Mouse (Mus musculus): ENCODE measurements around the gene Ndel1. TPM values are rescaled to one million over a fixed set of nuclear protein-coding genes. Genes with fewer than 3 reads are reported as not detected.

The Ndel1 gene
- polyA plus RNA-seq, 1 experiment from 2014 or later, result 96.9 TPM

DNA sequence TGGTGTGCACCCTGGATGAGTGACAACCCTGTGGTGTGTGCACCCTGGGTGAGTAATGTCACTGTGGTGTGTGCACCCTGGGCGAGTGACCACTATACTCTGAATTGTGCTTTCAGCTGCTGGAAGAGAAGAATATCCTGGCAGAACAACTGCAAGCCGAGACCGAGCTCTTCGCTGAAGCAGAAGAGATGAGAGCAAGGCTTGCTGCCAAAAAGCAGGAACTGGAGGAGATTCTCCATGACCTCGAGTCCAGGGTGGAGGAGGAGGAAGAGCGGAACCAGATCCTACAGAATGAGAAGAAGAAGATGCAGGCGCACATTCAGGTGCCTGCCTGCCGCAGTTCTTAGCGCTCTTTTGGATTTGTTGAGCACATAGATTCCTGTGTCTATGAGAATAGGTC is 84.4 kb downstream of the Ndel1 start:
- 91% methylated on average over 9 of the region's 9 CpGs for WGBS
- ATAC-seq (ENCODE audit: low read depth), result no peak
- Histone ChIP-seq H3K4me1 (replicated peaks) (no peaks in the 10 kb centered on the region), H3K4me3 (no peak overlapping the region), H3K9me3 (no peaks in the 10 kb centered on the region), H3K27ac (replicated peaks) (no peak overlapping the region), H3K9ac (no peak overlapping the region), H3K36me3 (peaks cover 96% of the 10 kb centered on the region), H3K27me3 (no peaks in the 10 kb centered on the region), H3K4me2 (no peak overlapping the region)

DNA sequence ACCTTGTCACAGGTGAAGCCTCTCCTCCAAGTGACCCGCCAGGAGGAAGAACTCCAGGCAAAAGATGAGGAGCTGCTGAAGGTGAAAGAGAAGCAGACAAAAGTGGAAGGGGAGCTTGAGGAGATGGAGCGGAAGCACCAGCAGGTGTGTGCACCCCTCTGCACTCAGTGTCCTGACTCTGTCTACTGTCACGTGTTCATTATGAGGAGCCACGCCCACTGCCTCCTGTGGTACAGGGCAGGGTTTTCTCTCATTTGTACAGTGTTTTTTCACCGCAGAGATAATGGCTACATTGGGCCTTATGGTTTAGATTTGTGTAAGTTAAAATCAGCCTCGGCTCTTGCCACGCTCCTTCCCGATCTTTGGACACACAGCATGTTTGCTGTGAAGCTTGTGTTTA is 85.8 kb downstream of the Ndel1 start:
- Histone ChIP-seq H3K4me1 (replicated peaks) (no peaks in the 10 kb centered on the region), H3K9ac (no peak overlapping the region), H3K4me3 (no peak overlapping the region), H3K27ac (replicated peaks) (no peak overlapping the region), H3K27me3 (no peaks in the 10 kb centered on the region), H3K4me2 (no peak overlapping the region), H3K9me3 (no peaks in the 10 kb centered on the region), H3K36me3 (peaks cover 97% of the 10 kb centered on the region)
- WGBS, result 89% methylated on average over 8 of the region's 8 CpGs
- ATAC-seq (ENCODE audit: low read depth), result no peak

DNA sequence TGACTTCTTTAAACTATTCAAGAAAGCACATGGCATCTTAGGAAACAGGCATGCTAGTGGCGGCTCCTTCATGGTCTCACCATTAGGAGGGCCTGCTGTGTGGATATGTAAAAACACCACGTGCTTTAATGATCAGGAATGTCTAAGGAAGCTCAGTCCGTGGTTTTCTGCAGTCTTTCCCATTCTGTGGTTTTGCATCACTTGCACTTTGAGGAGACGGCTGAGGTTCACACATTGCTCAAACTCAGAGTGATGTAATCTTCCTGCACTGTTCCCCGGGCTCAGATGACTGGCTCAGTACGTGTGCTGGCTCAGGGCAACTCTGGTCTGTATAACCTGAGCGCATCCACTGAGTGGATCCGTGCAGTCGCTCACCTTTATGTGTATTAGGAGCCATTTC is 89.3 kb downstream of the Ndel1 start:
- H3K9me3 ChIP-seq, result no peaks in the 10 kb centered on the region
- no peak overlapping the region for H3K27ac ChIP-seq (replicated peaks)
- no peak overlapping the region for H3K9ac ChIP-seq
- H3K4me2 ChIP-seq, result no peak overlapping the region
- H3K4me3 ChIP-seq, result no peak overlapping the region
- no peak for ATAC-seq (ENCODE audit: low read depth)
- peaks cover 78% of the 10 kb centered on the region for H3K36me3 ChIP-seq
- H3K27me3 ChIP-seq, result no peaks in the 10 kb centered on the region
- 91% methylated on average over 9 of the region's 9 CpGs for WGBS
- peaks cover 8% of the 10 kb centered on the region; the same call in 1 of the 2 replicates for H3K4me1 ChIP-seq (replicated peaks)

DNA sequence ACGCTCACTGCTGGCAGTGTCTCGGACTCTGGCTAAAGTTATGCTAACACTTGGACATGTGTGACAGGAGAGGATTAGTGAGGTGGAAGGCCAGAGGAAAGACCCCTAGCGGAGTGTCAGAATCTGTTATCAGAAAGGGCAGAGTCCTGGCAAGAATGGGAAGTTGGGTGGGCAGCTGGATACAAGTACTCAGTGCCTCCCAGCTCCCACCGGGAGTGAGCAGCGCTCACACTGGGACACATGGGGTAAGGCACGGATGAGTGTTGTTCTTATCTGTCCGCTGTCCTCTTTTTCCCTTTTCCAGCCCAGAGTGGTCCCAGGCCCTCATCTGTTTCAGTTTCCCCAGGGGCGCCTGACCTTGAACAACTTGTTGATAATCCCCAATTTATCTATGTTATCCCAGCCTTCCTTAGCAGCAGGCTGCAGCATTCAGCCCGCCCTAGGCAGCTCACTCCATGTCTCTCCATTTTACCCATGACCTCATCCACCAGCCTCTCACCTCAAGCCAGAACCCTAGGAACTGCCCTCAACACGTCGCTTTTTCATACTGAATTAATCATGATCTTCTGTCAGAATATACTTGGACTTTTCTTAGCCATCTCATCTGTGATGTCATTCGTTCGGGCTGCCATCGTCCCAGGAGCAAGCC is 91.1 kb downstream of the Ndel1 start:
- Histone ChIP-seq H3K4me2 (no peak overlapping the region), H3K9ac (no peak overlapping the region), H3K36me3 (peaks cover 80% of the 10 kb centered on the region), H3K9me3 (no peaks in the 10 kb centered on the region), H3K4me1 (replicated peaks) (peaks cover 8% of the 10 kb centered on the region; the same call in 1 of the 2 replicates), H3K27me3 (no peaks in the 10 kb centered on the region), H3K27ac (replicated peaks) (no peak overlapping the region), H3K4me3 (no peak overlapping the region)
- WGBS, result 89% methylated on average over 14 of the region's 14 CpGs
- no peak for ATAC-seq (ENCODE audit: low read depth)

DNA sequence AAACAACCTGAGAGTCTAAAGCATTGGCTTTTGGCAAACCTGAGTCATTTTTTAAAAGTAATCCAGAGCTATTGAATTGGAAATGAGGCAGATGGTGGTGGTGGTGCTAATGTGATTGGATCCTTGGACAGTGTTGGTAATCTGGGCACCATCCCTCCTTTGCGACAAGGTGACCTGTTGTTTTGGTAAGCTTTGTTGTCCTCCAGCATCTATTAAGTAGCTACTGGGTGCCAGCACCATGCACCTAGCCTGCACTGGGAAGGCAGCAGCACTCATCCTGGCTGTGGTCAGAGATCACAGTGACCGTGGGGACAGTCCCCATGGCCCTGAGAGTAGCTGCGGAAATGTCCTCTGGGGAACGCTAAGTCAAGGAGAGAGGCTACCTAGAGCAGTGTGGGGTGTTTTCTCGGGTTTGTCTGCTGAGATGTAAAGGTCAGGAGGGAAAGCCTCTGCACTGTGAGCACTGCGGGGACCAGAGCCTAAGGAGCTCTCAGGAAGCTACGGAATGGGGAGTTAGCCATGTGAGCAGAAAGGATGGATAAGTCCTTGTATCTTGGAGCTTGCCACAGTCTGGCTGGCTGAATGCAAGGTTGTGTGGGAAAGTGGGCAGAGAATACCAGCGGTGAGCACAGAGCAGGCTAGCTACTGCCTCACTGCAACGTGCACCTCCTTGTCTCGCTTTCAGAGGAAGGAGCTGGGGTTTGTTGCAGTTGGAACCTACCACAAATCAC is 91.8 kb downstream of the Ndel1 start:
- 81% methylated on average over 10 of the region's 10 CpGs for WGBS
- no peaks in the 10 kb centered on the region for H3K9me3 ChIP-seq
- peaks cover 80% of the 10 kb centered on the region for H3K36me3 ChIP-seq
- H3K4me3 ChIP-seq, result no peak overlapping the region
- no peak overlapping the region for H3K27ac ChIP-seq (replicated peaks)
- H3K9ac ChIP-seq, result no peak overlapping the region
- no peak overlapping the region for H3K4me2 ChIP-seq
- ATAC-seq (ENCODE audit: low read depth), result no peak
- peaks cover 8% of the 10 kb centered on the region; the same call in 1 of the 2 replicates for H3K4me1 ChIP-seq (replicated peaks)
- H3K27me3 ChIP-seq, result no peaks in the 10 kb centered on the region

GRCm38 (mm10) chr11:68778855-68779254 is 92.8 kb downstream of the Ndel1 start:
- Histone ChIP-seq H3K9ac (no peak overlapping the region), H3K36me3 (peaks cover 79% of the 10 kb centered on the region)
- no peak for ATAC-seq (ENCODE audit: low read depth)

DNA sequence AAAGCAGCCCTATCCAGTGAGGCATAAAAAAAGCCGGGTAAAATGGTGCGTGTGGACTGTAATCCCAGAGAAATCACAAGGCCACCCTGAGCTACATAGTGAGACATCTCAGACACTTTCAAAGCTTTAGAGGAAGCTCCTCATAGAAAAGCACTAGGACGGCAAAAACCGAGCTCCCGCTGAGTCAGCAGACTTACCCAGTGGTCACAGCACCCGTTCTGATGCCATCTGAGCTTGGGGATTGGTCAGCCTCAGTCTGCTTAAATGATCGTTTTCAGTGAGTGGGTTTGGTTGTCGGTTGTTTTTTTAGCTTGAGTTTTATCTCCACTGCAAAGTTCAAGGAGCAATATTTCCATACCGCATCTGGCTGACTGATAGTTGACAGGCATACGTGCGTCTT is 93.7 kb downstream of the Ndel1 start:
- Histone ChIP-seq H3K9me3 (no peaks in the 10 kb centered on the region), H3K4me2 (no peak overlapping the region), H3K4me3 (no peak overlapping the region), H3K27ac (replicated peaks) (no peak overlapping the region), H3K9ac (no peak overlapping the region), H3K36me3 (peaks cover 80% of the 10 kb centered on the region), H3K4me1 (replicated peaks) (peaks cover 8% of the 10 kb centered on the region; the same call in 1 of the 2 replicates), H3K27me3 (no peaks in the 10 kb centered on the region)
- WGBS, result 81% methylated on average over 11 of the region's 11 CpGs
- no peak for ATAC-seq (ENCODE audit: low read depth)

More at GRCm38 (mm10) chr11:68778855-68779254, 92.8 kb downstream of the Ndel1 start:
- no peak overlapping the region for H3K4me3 ChIP-seq
- H3K27me3 ChIP-seq, result no peaks in the 10 kb centered on the region
- no peaks in the 10 kb centered on the region for H3K9me3 ChIP-seq
- peaks cover 8% of the 10 kb centered on the region; the same call in 1 of the 2 replicates for H3K4me1 ChIP-seq (replicated peaks)
- H3K27ac ChIP-seq (replicated peaks), result no peak overlapping the region
- no peak overlapping the region for H3K4me2 ChIP-seq

DNA sequence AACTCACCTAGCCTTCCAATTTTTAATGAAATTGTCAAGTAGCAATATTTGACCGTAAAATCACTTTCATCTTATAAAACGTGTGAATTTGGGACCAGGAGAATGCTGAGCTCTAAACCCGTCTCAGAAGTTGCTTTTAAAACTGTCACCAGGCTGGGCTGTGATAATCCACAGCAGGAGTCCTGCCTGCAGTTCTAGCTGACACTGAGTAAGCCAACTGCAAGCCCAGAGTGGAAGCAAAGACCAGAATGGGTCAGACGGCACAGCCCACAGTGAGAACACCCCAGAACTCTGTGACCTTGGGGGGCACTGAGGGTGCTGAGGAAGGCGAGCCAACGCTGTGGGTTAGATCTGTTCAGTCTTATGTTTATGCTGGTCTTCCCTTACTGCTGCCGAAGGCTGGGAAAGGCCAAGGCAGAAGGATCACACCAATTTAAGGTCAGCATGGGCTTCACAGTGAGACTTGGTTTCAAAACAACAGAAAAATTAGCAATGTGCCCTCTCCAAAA is 95.5 kb downstream of the Ndel1 start:
- Histone ChIP-seq H3K27me3 (no peaks in the 10 kb centered on the region), H3K4me2 (no peak overlapping the region), H3K4me1 (replicated peaks) (peaks cover 8% of the 10 kb centered on the region; the same call in 1 of the 2 replicates), H3K36me3 (peaks cover 80% of the 10 kb centered on the region), H3K4me3 (no peak overlapping the region), H3K9me3 (no peaks in the 10 kb centered on the region), H3K9ac (no peak overlapping the region), H3K27ac (replicated peaks) (no peak overlapping the region)
- ATAC-seq (ENCODE audit: low read depth), result no peak
- 91% methylated on average over 7 of the region's 7 CpGs for WGBS

Other genes with a start within 250 kb of the Ndel1 start
- gene Myh10, start 180.3 kb downstream of the Ndel1 start, polyA plus RNA-seq (2015; fragmentation: Nextera tagmentation; extraction: Ambion mirVana), result 76.5 and 94.0 TPM in 2 replicates
- not detected in 2 replicates for gene Rnf222, start 16.7 kb upstream of the Ndel1 start, polyA plus RNA-seq (2015; fragmentation: Nextera tagmentation; extraction: Ambion mirVana)
- 743 and 760 TPM in 2 replicates for gene Rpl26, start 29.7 kb upstream of the Ndel1 start, polyA plus RNA-seq (2015; fragmentation: Nextera tagmentation; extraction: Ambion mirVana)
- 0.40 TPM in 1 of 2 replicates, not detected in the other for gene Odf4, start 55.2 kb upstream of the Ndel1 start, polyA plus RNA-seq (2015; fragmentation: Nextera tagmentation; extraction: Ambion mirVana)
- 14.4 and 14.8 TPM in 2 replicates for gene Arhgef15, start 85.6 kb upstream of the Ndel1 start, polyA plus RNA-seq (2015; fragmentation: Nextera tagmentation; extraction: Ambion mirVana)
- 2.0 and 2.5 TPM in 2 replicates for gene Slc25a35, start 96.3 kb upstream of the Ndel1 start, polyA plus RNA-seq (2015; fragmentation: Nextera tagmentation; extraction: Ambion mirVana)
- 27.6 and 33.7 TPM in 2 replicates for gene Rangrf, start 103.3 kb upstream of the Ndel1 start, polyA plus RNA-seq (2015; fragmentation: Nextera tagmentation; extraction: Ambion mirVana)
- 19.1 and 21.9 TPM in 2 replicates for gene Pfas, start 136.6 kb upstream of the Ndel1 start, polyA plus RNA-seq (2015; fragmentation: Nextera tagmentation; extraction: Ambion mirVana)
- 49.6 and 52.8 TPM in 2 replicates for gene Ctc1, start 144.1 kb upstream of the Ndel1 start, polyA plus RNA-seq (2015; fragmentation: Nextera tagmentation; extraction: Ambion mirVana)
- gene Aurkb, start 173.8 kb upstream of the Ndel1 start, polyA plus RNA-seq (2015; fragmentation: Nextera tagmentation; extraction: Ambion mirVana), result 22.7 and 33.0 TPM in 2 replicates
- gene Borcs6, start 187.9 kb upstream of the Ndel1 start, polyA plus RNA-seq (2015; fragmentation: Nextera tagmentation; extraction: Ambion mirVana), result 14.7 and 16.8 TPM in 2 replicates
- 28.4 and 29.2 TPM in 2 replicates for gene Tmem107, start 198.9 kb upstream of the Ndel1 start, polyA plus RNA-seq (2015; fragmentation: Nextera tagmentation; extraction: Ambion mirVana)
- 268 and 282 TPM in 2 replicates for gene Vamp2, start 216.6 kb upstream of the Ndel1 start, polyA plus RNA-seq (2015; fragmentation: Nextera tagmentation; extraction: Ambion mirVana)
- 8.0 and 8.4 TPM in 2 replicates for gene Per1, start 223.4 kb upstream of the Ndel1 start, polyA plus RNA-seq (2015; fragmentation: Nextera tagmentation; extraction: Ambion mirVana)
- gene Hes7, start 248.5 kb upstream of the Ndel1 start, polyA plus RNA-seq (2015; fragmentation: Nextera tagmentation; extraction: Ambion mirVana), result 0.61 TPM in 1 of 2 replicates, not detected in the other